8 mouse cellular contexts compared by ENCODE assay signal in genomic region chr7:16310020-16310520, GRCm38 (mm10). TPM values are rescaled to one million over a fixed set of nuclear protein-coding genes. Genes with fewer than 3 reads are reported as not detected.
DNase-seq lines count a peak whose midpoint lies in the region; ATAC-seq and TF ChIP-seq lines count a peak whose summit lies in the region.

No protein-coding gene starts in this region.

- no peak for TF ChIP-seq CTCF in Patski (IDR thresholded peaks at IDR 0.05)

- CTCF ChIA-PET in Patski (lab: Charles Lee): interaction anchor here (1.1 kb wide), 1 partner anchor 15 kb away, joined by 3 read pairs; no protein-coding TSS in a partner anchor

- in situ Hi-C loops in Patski (cut with MboI; ENCODE audit: low pct_unique_long_range_greater_than_20kb): no loop called here

- no peaks in the 10 kb centered on the region for H3K27me3 ChIP-seq in Patski

- peak; percentile 32 for ATAC-seq in Patski
- peak; percentile 47 to 50 for ATAC-seq in hematopoietic stem cell, adult 5-6 weeks (replicated peaks in 1 of 2; ENCODE audit: insufficient read depth in 1 of 2, low FRiP score in 2 of 2, low TSS enrichment in 1 of 2, low read depth in 1 of 2, poor library complexity in 2 of 2, severe bottlenecking in 2 of 2)

- POLR2A ChIA-PET in Patski (lab: Charles Lee): interaction anchor here (1.7 kb wide), 1 partner anchor 15 kb away, joined by 10 read pairs; no protein-coding TSS in a partner anchor

- DNase-seq in Patski (ENCODE audit: low read depth, low spot score): no peak
- peak; percentile 90 for DNase-seq in cerebellum, adult 8-10 months
- peak; percentile 59 for DNase-seq in forelimb bud, embryonic 11.5 days (ENCODE audit: low read depth, low spot score)
- DNase-seq in layer of hippocampus, postnatal 10 days (ENCODE audit: low spot score in 2 of 2): peak; percentile 83 to 89
- peak; percentile 90 for DNase-seq in lung, postnatal 14 days
- DNase-seq in ovary, postnatal 36 days (ENCODE audit: low spot score): peak; percentile 76
- peak; percentile 98 for DNase-seq in thymus, postnatal 4 days

RNA-seq across cellular contexts. Expression of gene Bbc3, which starts 1.9 kb away (rescaled TPM):
- polyA plus RNA-seq in Patski (2021): 12.6 TPM
- total RNA-seq in hematopoietic stem cell, adult 5-6 weeks (2017): 1.8 and 4.1 TPM in 2 replicates
- total RNA-seq in layer of hippocampus, postnatal 10 days (2021): 10 to 100 TPM; 28.0 to 30.0 TPM

RNA-seq across cellular contexts. Expression of gene Ccdc9, which starts 23.5 kb away (rescaled TPM):
- 78.2 TPM for polyA plus RNA-seq in Patski (2021)
- 80.8 and 153 TPM in 2 replicates for total RNA-seq in hematopoietic stem cell, adult 5-6 weeks (2017)
- total RNA-seq in layer of hippocampus, postnatal 10 days (2021): 10 to 100 TPM; 81.4 to 98.8 TPM

RNA-seq across cellular contexts. Expression of gene Inafm1, which starts 36.7 kb away (rescaled TPM):
- 13.0 TPM for polyA plus RNA-seq in Patski (2021)
- 14.0 and 14.3 TPM in 2 replicates for total RNA-seq in hematopoietic stem cell, adult 5-6 weeks (2017)
- 10 to 100 TPM; 35.4 to 35.8 TPM for total RNA-seq in layer of hippocampus, postnatal 10 days (2021)

RNA-seq across cellular contexts. Expression of gene C5ar1, which starts 50.7 kb away (rescaled TPM):
- not detected for polyA plus RNA-seq in Patski (2021)
- 4.1 and 5.1 TPM in 2 replicates for total RNA-seq in hematopoietic stem cell, adult 5-6 weeks (2017)
- total RNA-seq in layer of hippocampus, postnatal 10 days (2021): 1 to 10 TPM; 1.1 to 1.3 TPM
